Mouse (Mus musculus): ENCODE results near the gene Dnah7a.
"Not testable (repeated sequence)": the region's sequence is repeated elsewhere in the genome, so short reads cannot be mapped to it uniquely, and the experiment has no call there.

Gene Dnah7a

DNA sequence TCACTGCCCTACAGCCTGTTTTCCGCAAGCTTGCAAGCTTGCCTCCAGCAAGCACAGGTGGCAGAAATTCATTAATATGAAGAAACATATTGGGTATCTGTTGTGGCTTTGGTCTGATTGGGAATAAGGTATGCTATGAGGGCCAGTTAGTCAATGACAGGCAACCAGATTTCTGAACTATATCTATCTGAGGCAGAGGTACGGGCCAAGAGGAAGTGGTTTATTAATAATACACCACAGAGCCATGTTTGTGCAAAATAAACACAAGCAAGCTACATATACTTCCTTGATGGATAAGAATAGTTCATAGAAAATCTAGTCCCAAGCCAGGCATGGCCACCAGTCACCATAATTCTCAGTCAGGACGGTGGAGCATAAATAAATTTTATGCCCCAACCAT is 328.9 kb downstream of the Dnah7a start:
- no peak for DNase-seq

DNA sequence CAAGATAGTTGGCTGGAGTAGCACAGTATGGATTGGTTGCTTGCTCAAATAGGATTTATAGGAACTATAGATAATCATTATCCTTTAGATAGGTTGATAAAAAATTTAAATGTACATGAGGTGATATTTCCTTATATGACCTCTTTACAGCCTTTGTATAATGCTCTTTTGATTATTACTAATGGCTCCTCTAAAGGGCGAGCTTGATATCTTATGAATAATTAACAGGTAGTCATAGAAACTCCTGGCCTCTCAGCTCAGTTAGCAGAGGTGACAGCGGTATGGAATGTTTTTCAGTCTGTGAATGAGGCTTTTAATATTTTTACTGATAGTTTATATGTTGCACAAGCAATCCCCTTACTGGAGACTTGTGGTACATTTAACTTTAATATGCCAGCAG is 330.6 kb downstream of the Dnah7a start:
- DNase-seq, result not testable (repeated sequence)

DNA sequence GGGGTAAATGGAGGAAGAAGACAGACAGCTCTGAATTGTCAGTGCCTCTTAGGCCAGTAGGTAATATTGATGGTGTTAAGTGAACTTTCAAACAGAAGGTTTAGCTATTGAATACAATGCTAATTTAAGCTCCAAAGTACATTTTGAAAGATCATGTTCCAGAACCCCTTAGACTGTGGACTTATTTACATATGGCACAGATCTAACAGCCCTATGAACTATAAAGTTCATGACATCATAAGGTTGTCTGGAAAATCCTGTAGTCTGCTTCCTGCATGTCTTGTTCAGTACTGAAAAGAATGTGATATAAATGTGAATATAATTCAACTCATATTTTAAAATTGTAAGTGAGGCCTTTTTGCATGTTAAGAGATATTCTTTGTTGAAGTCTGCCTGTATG is 347.6 kb downstream of the Dnah7a start:
- DNase-seq, result no peak

DNA sequence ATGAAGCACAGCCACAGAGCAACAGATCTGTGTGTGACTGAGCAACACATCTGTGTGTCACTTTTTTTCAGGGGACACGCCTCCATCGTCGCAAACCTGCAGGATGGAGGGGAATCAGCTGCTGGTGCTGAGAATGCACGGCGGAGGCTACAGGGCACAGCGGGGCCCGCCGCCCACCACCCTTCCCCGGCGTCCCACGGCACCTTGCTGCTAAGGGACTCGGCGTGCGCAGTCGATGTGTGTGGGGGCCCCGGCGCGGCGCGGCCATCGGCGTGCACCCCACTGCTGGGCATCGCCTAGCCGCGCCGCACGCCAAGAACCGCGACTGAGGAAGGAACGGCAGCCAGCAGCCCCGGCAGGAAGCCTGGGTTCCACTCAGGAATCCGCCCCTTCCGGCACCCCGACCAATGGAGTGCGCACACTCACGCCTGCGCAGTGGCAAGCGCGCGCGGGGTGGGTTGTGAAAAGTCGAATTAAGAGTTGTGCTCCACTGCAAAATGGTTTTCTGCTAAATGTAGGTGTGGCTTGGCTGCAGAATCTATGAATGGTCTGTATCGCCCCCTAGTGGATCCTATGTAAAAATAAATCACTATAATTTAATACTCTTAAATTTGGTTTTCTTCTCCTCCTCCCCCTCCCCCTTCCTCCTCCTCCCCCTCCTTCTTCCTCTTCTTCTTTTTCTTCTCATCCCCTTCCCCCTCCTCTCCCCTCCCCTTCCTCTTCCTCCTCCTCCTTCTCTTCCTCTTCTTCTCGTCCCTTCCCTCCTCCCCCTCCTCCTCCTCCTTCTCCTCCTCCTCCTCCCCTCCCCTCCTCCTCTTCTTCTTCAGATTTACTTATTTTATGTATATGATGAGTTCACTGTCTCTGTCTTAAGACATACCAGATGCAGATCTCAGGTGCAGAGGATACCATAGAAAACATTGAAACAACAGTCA is 354.0 kb downstream of the Dnah7a start, which contains the start of the genes Asdurf, Gm28551 and Asnsd1:
Gene Asdurf (minus strand): TSS at position 293 of the 935 bp plus-strand sequence.
Gene Gm28551 (minus strand): TSS at position 341 of the 935 bp plus-strand sequence.
Gene Asnsd1 (minus strand): TSS at position 426 of the 935 bp plus-strand sequence.
- DNase-seq, result peak; percentile 94 to 96

All from cerebellum, adult 18-20 months (tissue).